Mouse (Mus musculus): Measurements from ENCODE around the gene Bak1.
A peak's percentile ranks its signal among the peaks of the same experiment; 100 is the strongest.

Gene Bak1

GRCm38 (mm10) chr17:27048445-27049239 is 19.8 kb upstream of the Bak1 start:
- no peak for DNase-seq (ENCODE audit: low read depth, low spot score)

DNA sequence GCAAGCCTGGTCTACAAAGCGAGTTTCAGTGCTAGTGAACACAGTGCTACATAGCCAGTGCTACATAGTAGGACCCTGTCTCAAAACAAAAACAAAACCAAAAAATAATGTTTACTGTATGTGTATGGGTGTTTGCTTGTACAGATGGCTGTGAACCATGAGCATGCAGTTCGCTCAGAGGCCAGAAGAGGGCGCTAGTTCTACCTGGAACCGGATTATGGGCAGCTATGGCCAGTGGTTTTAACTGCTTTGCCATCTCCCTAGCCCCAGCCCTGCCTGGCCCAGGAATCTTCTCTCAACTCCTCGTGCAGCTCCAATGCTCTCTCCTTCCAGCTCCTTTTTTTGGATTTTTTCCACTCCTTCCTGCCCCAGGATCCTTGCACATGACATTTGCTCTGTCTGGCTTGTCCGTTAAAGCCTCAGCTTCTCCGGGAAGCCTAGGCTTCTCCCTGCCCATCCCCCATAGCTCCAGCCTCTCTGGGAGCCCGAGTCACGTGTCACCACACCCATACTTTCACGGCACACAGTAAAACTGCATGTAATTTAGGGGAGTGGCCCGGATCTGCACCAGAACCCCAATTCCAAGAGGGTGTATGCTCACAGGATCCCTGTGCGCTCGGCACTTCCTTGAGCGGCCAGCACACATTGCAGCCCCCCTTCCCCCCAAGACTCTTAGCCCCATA is 19.1 kb upstream of the Bak1 start:
- peak; percentile 42 for DNase-seq (ENCODE audit: low read depth, low spot score)

- DNase-seq (ENCODE audit: low read depth, low spot score), result no peak
Measured at GRCm38 (mm10) chr17:27045164-27045563, 16.4 kb upstream of the Bak1 start.

GRCm38 (mm10) chr17:27042840-27043239 is 14.0 kb upstream of the Bak1 start:
- no peak for DNase-seq (ENCODE audit: low read depth, low spot score)

- no peak for DNase-seq (ENCODE audit: low read depth, low spot score)
Measured at GRCm38 (mm10) chr17:27041787-27042055, 12.9 kb upstream of the Bak1 start.

DNA sequence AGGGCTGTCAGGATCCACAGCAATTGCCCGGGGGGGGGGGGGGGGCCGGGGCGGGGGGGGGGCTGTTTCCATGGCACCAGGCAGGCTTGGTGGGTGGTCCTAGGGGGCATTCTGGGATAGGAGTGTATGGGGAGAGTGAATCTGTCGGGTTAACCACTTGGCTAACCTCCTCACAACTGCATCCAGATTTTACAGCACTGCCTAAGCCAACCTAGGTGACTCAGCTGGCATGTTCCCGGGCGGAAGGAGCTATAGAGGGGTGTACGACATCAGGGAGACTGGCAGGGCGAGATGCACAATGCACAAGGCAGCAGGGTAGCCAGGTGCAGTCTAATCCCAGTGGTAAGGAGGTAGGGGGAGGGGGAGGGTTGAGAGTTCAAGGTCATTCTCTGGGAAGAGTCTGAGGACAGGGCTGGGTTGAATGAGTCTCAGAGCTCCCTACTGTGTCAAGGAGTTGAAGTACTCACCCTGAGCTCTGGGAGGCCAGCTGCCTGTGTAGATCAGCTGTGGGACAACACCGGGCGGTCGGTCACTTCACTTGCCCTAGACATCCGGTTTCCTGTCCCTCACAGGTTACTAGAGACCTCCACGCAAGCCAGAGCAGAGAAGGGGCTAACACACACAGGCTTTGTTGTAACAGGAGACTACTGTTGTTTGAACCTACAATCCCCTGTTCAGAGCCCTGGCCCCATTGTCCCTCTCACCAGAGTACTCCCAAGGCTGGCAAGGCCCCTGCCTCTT is 12.4 kb upstream of the Bak1 start:
- no peak for DNase-seq (ENCODE audit: low read depth, low spot score)

DNA sequence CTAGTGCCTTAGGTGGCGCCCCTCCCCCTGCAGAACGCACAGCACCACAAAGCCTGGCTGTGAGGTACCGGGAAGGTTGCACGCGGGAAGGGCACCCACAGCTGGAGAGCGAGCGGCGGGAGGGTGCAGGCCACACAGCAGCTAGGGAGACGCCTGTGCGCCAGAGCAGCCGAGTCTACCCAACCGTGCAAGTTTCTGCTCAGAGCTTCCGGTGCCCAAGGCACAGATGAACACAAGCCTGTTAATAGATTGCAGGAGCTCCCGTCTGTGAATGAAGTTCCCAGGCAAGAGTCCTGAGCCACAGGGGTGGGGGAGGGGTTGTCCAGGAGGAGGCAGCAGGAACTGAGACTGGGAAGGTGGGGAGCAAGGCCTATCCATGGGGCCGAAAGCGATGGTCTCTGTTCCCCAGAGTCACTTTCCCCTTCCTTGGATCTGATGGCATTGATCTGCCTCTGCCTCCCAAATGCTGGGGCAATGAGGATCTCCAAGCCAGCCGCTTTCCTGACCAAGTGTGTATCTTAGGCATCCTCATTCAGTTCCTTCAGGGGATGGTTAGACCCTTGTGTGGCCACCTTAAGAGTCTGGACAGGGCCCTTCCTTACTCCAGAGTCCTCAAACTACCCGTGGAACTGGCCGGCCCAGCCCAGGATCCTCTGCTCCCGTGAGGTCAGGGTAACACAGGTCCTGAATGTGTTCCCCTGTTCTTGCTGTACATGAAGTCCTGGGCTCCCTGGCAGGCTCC is 11.7 kb upstream of the Bak1 start:
- DNase-seq (ENCODE audit: low read depth, low spot score), result peak; percentile 37

DNA sequence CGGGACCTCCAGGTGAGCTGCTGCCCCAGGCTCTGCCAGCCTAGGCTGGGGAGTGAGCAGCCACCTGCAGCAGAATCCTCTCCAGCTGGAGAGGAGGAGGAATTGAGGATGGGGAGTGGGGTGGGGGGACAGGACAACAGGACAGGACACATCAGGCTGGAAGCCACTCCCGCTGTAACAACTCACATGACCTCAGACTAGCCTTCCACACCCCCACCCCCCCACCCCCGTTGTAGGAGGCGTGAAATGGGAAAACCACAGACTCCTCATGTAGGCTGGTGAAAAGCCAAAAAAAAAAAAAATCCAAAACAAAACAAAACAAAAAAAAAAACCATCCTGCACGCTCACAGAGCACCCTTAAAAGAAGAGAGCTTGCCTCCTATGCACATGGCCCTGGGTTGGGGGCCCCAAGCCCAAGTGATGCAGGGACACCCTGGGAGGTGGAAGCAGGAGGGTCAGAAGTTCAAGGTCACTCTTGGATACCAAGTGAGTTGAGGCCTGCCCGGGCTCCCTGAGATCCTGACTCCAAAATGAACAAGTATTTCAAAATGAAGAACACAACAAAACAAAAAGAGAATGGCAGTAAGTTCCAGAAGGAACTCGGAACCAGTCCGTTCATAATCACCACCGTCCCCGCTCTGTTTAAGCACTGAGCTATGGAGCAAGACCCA is 10.8 kb upstream of the Bak1 start:
- no peak for DNase-seq (ENCODE audit: low read depth, low spot score)

DNA sequence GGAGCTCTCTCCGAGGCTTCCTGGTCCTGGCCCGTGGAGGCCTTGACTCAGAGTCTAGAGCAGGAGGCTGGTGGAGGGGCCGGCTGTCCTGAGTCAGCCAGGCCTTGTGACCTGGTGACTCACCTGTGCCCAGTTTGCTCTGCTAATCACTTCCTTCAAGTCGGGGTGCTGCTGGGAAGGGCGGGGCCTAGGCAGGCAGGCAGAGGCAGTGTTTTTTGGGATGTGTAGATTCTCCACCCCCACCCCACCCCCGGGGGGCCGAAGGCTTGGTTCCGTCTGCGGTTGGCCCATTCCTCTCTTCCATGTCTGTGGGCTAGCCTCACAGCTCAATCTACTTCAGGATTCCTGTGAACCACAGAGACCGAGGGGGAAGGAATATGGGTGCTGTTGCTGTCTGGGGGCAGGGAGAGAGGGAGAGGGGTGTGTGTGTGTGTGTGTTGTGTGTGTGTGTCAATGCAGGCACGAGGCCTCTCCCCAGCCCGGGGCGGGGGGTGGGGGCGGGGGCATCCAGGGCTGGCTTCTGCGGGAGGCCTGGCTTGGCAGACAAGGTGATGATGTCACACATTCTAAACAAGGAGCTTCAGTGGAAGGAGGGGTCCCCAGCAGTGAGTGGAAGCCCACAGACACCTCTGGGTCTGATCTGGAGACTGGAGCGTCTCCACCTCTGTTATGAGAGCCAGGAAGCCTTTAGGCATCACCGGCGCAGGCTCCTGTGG is 9.7 kb upstream of the Bak1 start:
- DNase-seq (ENCODE audit: low read depth, low spot score), result no peak

DNA sequence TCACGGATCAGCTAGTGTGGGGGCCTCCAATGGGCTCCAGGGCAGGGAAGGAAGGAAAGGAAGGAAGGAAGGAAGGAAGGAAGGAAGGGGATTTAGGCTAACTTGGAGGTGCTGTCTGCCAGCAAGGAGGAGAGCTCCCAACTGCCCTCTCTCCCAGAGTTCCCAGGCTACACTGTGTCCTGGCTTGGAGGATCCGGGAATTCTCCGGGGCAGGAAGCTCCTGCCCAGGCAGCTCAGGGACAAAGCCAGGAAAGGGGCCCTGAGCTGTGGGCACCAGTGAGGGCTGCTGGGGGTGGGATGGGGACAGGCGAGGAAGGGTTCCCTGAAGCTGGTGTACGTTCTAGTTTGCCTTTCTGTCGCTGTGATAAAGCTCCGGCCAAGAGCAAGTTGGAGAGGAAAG is 7.7 kb upstream of the Bak1 start:
- DNase-seq (ENCODE audit: low read depth, low spot score), result no peak

DNA sequence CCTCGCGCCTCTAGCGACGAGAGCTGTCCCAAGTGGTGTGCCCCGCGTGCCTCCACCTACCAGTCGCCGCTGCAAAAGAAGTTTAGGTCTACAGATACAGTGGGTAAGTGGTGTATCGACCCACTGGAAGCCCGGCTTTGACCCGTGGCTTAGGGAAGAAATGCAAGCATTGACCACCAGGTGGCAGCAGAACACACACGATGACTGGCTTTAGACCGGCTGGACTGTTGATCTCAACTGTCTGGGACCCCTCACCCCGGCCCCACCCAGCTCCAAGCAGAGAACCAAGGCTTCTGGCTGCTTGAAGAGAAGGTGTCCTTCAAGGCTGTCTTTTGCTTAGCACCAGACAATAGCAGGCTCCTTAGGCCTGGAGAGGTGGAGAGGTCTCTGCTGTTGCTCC is 4.1 kb upstream of the Bak1 start:
- DNase-seq (ENCODE audit: low read depth, low spot score), result peak; percentile 85

- no peak for DNase-seq (ENCODE audit: low read depth, low spot score)
Measured at GRCm38 (mm10) chr17:27032328-27032727, 3.5 kb upstream of the Bak1 start.

GRCm38 (mm10) chr17:27030896-27031295 is 2.1 kb upstream of the Bak1 start:
- no peak for DNase-seq (ENCODE audit: low read depth, low spot score)

DNA sequence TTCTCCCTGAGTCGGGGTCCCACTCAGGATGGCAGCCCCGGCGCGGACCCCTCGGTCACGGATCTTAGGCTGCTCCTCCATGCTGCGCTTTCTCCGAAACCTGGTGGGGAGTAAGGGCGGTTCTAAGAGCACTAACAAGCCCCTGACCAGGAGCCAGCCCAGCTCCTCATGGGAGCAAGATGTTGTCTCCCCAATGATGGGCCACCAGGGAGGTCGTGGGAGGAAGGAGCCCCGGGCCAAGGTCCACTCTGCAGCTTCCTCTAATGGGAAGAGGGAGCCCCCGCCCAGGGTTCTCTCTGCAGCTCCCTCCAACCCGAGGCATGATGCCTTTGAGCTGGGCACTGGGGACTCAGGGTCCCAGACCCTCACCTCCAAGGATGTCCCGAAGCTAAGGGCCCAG is 622 bp upstream of the Bak1 start:
- DNase-seq (ENCODE audit: low read depth, low spot score), result no peak

DNA sequence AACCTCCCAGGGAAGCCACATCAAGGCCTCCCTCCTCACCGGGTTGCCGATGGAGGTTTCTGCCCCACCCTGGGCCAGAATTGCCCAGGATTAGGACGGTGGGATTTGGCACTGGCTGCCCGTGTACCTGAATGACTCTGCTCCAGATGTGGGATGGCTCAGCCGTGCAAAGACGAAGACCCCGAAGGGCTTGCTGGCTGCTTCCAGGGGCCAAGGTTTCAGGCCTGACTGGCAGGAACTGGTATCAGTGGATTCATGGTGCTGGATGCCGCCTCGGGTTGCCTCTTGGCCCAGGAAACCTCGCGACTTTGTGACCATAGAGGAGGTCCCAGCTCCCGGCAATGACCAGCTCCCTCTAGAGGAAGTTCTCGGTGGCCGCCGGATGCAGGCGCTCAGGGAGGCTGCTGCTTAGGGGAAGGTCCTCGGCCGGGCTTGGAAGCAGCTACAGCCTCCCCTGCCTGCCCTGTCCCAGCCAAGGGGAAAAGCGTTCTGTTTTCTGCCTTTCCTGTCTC is 469 bp downstream of the Bak1 start:
- DNase-seq (ENCODE audit: low read depth, low spot score), result peak; percentile 91

DNA sequence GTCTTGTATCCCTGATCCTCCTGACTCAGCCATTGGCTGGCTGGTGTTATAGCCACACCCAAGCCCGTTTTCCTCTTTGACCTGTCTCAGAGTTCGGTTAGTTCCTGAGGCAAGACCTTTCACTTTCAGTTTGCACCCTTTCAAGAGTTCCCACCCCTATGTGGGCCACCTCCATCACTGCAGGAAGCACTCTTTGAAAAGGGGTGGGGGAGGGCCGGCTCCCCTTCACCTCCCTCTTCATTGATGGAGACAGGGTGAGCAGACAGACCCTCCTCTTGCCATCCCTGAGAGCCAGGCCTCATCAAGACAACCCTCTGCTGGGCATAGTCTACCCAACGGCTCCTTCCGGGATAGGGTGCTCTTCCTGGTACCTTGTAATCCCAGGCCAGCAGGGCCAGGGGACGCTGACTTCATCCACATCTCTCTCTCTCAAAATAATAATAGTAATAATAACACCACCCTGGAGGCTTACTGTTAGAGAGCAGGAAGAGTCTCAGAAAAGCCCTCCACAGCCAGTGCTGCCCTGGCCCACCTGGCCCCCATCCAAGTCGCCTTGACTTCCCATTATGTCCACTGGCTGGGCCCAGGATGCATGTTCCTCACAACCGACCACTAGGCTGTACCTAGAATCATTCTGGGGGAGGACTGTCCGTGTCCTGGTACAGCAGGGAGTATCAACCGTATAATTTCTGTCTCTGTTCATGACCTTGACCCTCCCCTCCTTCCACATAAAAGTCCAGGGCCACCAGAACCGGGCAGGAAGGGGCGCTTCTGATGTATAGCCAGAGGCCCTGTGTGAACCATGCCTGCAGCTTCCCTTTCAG is 1.1 kb downstream of the Bak1 start:
- peak; percentile 84 for DNase-seq (ENCODE audit: low read depth, low spot score)

- DNase-seq (ENCODE audit: low read depth, low spot score), result no peak
Measured at GRCm38 (mm10) chr17:27025951-27026350, 2.9 kb downstream of the Bak1 start.

GRCm38 (mm10) chr17:27025326-27025902 is 3.4 kb downstream of the Bak1 start:
- no peak for DNase-seq (ENCODE audit: low read depth, low spot score)

DNA sequence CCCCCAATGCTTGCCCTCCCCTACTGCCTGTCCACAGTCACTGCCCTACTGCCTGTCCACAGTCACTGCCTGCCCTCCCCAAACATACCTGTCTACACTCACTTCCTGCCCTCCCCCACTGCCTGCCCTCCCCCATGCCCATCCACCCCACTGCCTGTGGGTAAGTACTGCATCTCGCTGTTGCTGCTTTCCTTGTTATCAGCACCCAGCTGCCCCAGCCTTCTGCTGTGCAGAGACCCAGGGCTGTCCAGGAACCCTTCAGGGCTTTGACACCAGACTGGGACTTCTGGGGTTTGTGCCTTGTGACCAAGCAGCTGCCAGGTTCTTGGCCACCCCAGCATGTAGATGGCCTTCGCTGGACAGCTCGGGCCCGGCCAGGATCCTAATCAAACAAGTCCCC is 5.5 kb downstream of the Bak1 start:
- peak; percentile 36 for DNase-seq (ENCODE audit: low read depth, low spot score)

Data from CD4-positive, CD25-positive, alpha-beta regulatory T cell, adult 2 months (primary cell).